Mouse (Mus musculus) MEL (cell line): ENCODE measurements around the gene Crim1. TPM values are rescaled to one million over a fixed set of nuclear protein-coding genes. Genes with fewer than 3 reads are reported as not detected.

Experiments
- DNase-seq: peaks from one replicate; pipeline ENCODE4 v3.0.0; 2011; ENCODE audit warnings: low read depth, low spot score
- H3K27ac ChIP-seq: 2 replicates; pipeline ENCODE4 v1.5.1; 2012; ENCODE audit warnings: low read depth, mild to moderate bottlenecking, control low read depth, low read length, moderate library complexity; ENCODE audit not compliant: control insufficient read depth
- H3K27me3 ChIP-seq, 2 experiments: fragments of 150-350 bp in 1 of 2; sonication (generic) in 1 of 2; 2 replicates each; pipeline ENCODE4 v1.6.1; 2012; ENCODE audit warnings: low read length in 2 of 2, mild to moderate bottlenecking in 2 of 2, improper control_type of control experiment in 1 of 2, moderate library complexity in 1 of 2; ENCODE audit not compliant: insufficient read depth in 2 of 2, control insufficient read depth in 1 of 2
- H3K36me3 ChIP-seq, 2 experiments: 2 replicates each; pipeline ENCODE4 v1.6.1; 2012 to 2014; ENCODE audit warnings: low read length in 2 of 2, improper control_type of control experiment in 1 of 2, inconsistent platforms in 1 of 2, mild to moderate bottlenecking in 1 of 2; ENCODE audit not compliant: insufficient read depth in 2 of 2, control insufficient read depth in 1 of 2
- H3K4me1 ChIP-seq, 2 experiments: fragments of 150-350 bp in 1 of 2; sonication (generic) in 1 of 2; 2 replicates each; pipeline ENCODE4 v1.6.1; 2012; ENCODE audit warnings: low read length in 2 of 2, improper control_type of control experiment in 1 of 2, mild to moderate bottlenecking in 1 of 2; ENCODE audit not compliant: insufficient read depth in 2 of 2, control insufficient read depth in 1 of 2
- H3K4me3 ChIP-seq, 2 experiments: fragments of 150-350 bp in 1 of 2; sonication (generic) in 1 of 2; 2 replicates each; pipeline ENCODE4 v1.5.1; 2012; ENCODE audit warnings: low read depth in 2 of 2, low read length in 2 of 2, mild to moderate bottlenecking in 2 of 2, moderate library complexity in 2 of 2, control low read depth in 1 of 2, improper control_type of control experiment in 1 of 2; ENCODE audit not compliant: control insufficient read depth in 1 of 2, insufficient read depth in 1 of 2
- H3K79me2 ChIP-seq: 2 replicates; pipeline ENCODE4 v1.6.1; 2012; ENCODE audit warnings: mild to moderate bottlenecking, low read length, moderate library complexity; ENCODE audit not compliant: control insufficient read depth, poor library complexity, insufficient read depth
- H3K9ac ChIP-seq: 2 replicates; pipeline ENCODE4 v1.6.1; 2012; ENCODE audit warnings: low read depth, mild to moderate bottlenecking, control low read depth, low read length, moderate library complexity; ENCODE audit not compliant: control insufficient read depth, poor library complexity, severe bottlenecking
- H3K9me3 ChIP-seq: fragments of 150-350 bp; sonication (generic); replicated peaks from 2 replicates; pipeline ENCODE4 v1.6.1; 2012; ENCODE audit warnings: mild to moderate bottlenecking, low read length, improper control_type of control experiment, moderate library complexity; ENCODE audit not compliant: insufficient read depth
- CHD1 ChIP-seq: IDR thresholded peaks from 2 replicates; pipeline ENCODE4 v1.6.1; 2012; ENCODE audit warnings: low read depth, mild to moderate bottlenecking, inconsistent platforms, low read length, improper control_type of control experiment
- CTCF ChIP-seq, 3 experiments: IDR thresholded peaks in 2 of 3; conservative IDR thresholded peaks in 1 of 3; 2 replicates each; pipeline ENCODE4 v1.5.1; 2011 to 2012; ENCODE audit warnings: low read length in 3 of 3, low read depth in 2 of 3, mild to moderate bottlenecking in 2 of 3, improper control_type of control experiment in 1 of 3, inconsistent platforms in 1 of 3, mixed read lengths in 1 of 3, moderate library complexity in 1 of 3; ENCODE audit not compliant: control insufficient read depth in 1 of 3, insufficient read depth in 1 of 3, poor library complexity in 1 of 3, severe bottlenecking in 1 of 3
- E2F4 ChIP-seq: IDR thresholded peaks from 2 replicates; pipeline ENCODE4 v1.6.1; 2011; ENCODE audit warnings: low read depth, low read length, improper control_type of control experiment, borderline replicate concordance
- EP300 ChIP-seq, 2 experiments: IDR thresholded peaks; 2 replicates each; pipeline ENCODE4 v1.6.1; 2011; ENCODE audit warnings: improper control_type of control experiment in 2 of 2, low read length in 2 of 2, low read depth in 1 of 2, mild to moderate bottlenecking in 1 of 2
- GABPA ChIP-seq: IDR thresholded peaks from 2 replicates; pipeline ENCODE4 v1.6.1; 2012; ENCODE audit warnings: low read depth, mild to moderate bottlenecking, inconsistent platforms, low read length, improper control_type of control experiment, moderate library complexity
- JUND ChIP-seq: IDR thresholded peaks from 2 replicates; pipeline ENCODE4 v1.6.1; 2011; ENCODE audit warnings: low read depth, mild to moderate bottlenecking, improper control_type of control experiment, low read length
- KAT2A ChIP-seq: conservative IDR thresholded peaks from 2 replicates; pipeline ENCODE4 v1.6.1; 2012; ENCODE audit warnings: low read depth, low read length, improper control_type of control experiment, inconsistent platforms
- MAX ChIP-seq: IDR thresholded peaks from 2 replicates; pipeline ENCODE4 v1.6.1; 2011; ENCODE audit warnings: low read length, improper control_type of control experiment
- MEF2A ChIP-seq: IDR thresholded peaks from 2 replicates; pipeline ENCODE4 v1.6.1; 2014; ENCODE audit warnings: low read depth, mild to moderate bottlenecking, inconsistent platforms, low read length, improper control_type of control experiment; ENCODE audit not compliant: poor library complexity, insufficient replicate concordance, severe bottlenecking; ENCODE audit errors: extremely low read depth
- NELFE ChIP-seq: IDR thresholded peaks from 2 replicates; pipeline ENCODE4 v1.6.1; 2011; ENCODE audit warnings: low read depth, low read length, improper control_type of control experiment
- POLR2A ChIP-seq, 2 experiments: IDR thresholded peaks; 2 replicates each; pipeline ENCODE4 v1.6.1; 2011 to 2012; ENCODE audit warnings: low read length in 2 of 2, mild to moderate bottlenecking in 2 of 2, control low read depth in 1 of 2, improper control_type of control experiment in 1 of 2, low read depth in 1 of 2, moderate library complexity in 1 of 2; ENCODE audit not compliant: control insufficient read depth in 1 of 2, insufficient read depth in 1 of 2, poor library complexity in 1 of 2
- POLR2AphosphoS5 ChIP-seq: IDR thresholded peaks from 2 replicates; pipeline ENCODE4 v1.6.1; 2012; ENCODE audit warnings: low read depth, borderline replicate concordance, mild to moderate bottlenecking, inconsistent platforms, low read length, moderate library complexity, mixed read lengths
- TAL1 ChIP-seq: IDR thresholded peaks from 2 replicates; pipeline ENCODE4 v1.6.1; 2012; ENCODE audit warnings: mild to moderate bottlenecking, inconsistent platforms, low read length, moderate library complexity, mixed read lengths
- UBTF ChIP-seq: IDR thresholded peaks from 2 replicates; pipeline ENCODE4 v1.6.1; 2012; ENCODE audit warnings: low read depth, mild to moderate bottlenecking, inconsistent platforms, low read length, improper control_type of control experiment, moderate library complexity, borderline replicate concordance; ENCODE audit not compliant: insufficient read depth
- ZMIZ1 ChIP-seq: IDR thresholded peaks from 2 replicates; pipeline ENCODE4 v1.6.1; 2012; ENCODE audit warnings: low read depth, mild to moderate bottlenecking, inconsistent platforms, low read length, improper control_type of control experiment, moderate library complexity
- ZNF384 ChIP-seq: IDR thresholded peaks from 2 replicates; pipeline ENCODE4 v1.6.1; 2012; ENCODE audit warnings: low read depth, mild to moderate bottlenecking, inconsistent platforms, low read length, improper control_type of control experiment
- polyA plus RNA-seq, 2 experiments: library from polyadenylated mRNA; stranded (reverse) in 1 of 2; unstranded in 1 of 2; fragments of >175 nt in 1 of 2; fragments of >200 nt in 1 of 2; gene quantifications; 2 replicates each; pipeline versions ENCODE4 v1.2.1 to v1.2.4; 2012; ENCODE audit warnings: low replicate concordance in 2 of 2, low read depth in 1 of 2; ENCODE audit not compliant: insufficient read length in 2 of 2, insufficient read depth in 1 of 2, missing spikeins in 1 of 2
- total RNA-seq: library from RNA; depleted of rRNA; stranded (reverse); fragments of 300-350 nt; gene quantifications from 2 replicates; pipeline ENCODE4 v1.2.3, GENCODE M21; 2012

Crim1 gene
- total and polyA plus RNA-seq, 3 experiments = not detected

- Histone ChIP-seq H3K79me2 (no peaks in the 10 kb centered on the region), H3K9ac (no peak overlapping the region), H3K4me3 (no peak overlapping the region), H3K9me3 (no peaks in the 10 kb centered on the region), H3K27me3 (no peaks in the 10 kb centered on the region; a peak in 1 of 4 replicates), H3K27ac (no peak overlapping the region), H3K36me3 (no peaks in the 10 kb centered on the region), H3K4me1 (no peaks in the 10 kb centered on the region)
- TF ChIP-seq CHD1 (no peak), ZMIZ1 (no peak), MAX (no peak)
- DNase-seq = no peak
These were observed 9.6 kb downstream of the Crim1 start for GRCm38 (mm10) chr17:78209646-78210045.

DNA sequence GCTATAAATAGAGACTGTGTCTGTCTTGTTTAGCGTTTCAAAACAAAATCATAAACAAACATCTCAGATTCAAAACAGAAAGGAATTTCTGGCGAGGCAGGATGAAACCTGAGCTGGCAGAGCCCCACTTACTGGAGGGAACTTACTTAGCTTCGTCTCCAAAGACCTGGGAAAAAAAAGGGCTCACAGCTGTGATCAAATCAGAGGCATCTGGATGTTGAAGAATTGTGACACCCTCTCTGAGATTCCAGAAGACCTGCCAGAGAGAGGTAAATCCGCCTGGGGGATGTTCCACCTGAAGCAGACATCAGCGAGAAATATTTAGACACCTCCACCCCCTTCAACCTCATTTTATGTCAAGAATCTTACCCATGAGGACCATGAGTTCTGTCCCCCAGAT is 11.8 kb downstream of the Crim1 start:
- Histone ChIP-seq H3K4me1 (no peaks in the 10 kb centered on the region), H3K36me3 (no peaks in the 10 kb centered on the region), H3K9ac (no peak overlapping the region), H3K79me2 (no peaks in the 10 kb centered on the region), H3K4me3 (no peak overlapping the region), H3K27ac (no peak overlapping the region), H3K27me3 (no peaks in the 10 kb centered on the region; a peak in 1 of 4 replicates), H3K9me3 (no peaks in the 10 kb centered on the region)
- no peak for TF ChIP-seq GABPA
- no peak for DNase-seq

- DNase-seq = no peak
- Histone ChIP-seq H3K27me3 (no peaks in the 10 kb centered on the region; a peak in 1 of 4 replicates), H3K9me3 (no peaks in the 10 kb centered on the region), H3K4me3 (no peak overlapping the region), H3K27ac (no peak overlapping the region), H3K9ac (no peak overlapping the region), H3K36me3 (no peaks in the 10 kb centered on the region), H3K79me2 (no peaks in the 10 kb centered on the region), H3K4me1 (no peaks in the 10 kb centered on the region)
- TF ChIP-seq GABPA (no peak), CTCF (IDR thresholded peaks at IDR 0.05 in 2 of 3, conservative IDR thresholded peaks at IDR 0.05 in 1 of 3; ENCODE audit: control insufficient read depth in 1 of 3, insufficient read depth in 1 of 3, low read depth in 2 of 3, low read length in 3 of 3, poor library complexity in 1 of 3, severe bottlenecking in 1 of 3) (no peak), UBTF (no peak), E2F4 (no peak), MEF2A (no peak), TAL1 (no peak), NELFE (no peak), KAT2A (no peak), CHD1 (no peak), JUND (no peak), POLR2AphosphoS5 (no peak), ZNF384 (no peak), EP300 (IDR thresholded peaks at IDR 0.05; ENCODE audit: low read depth in 1 of 2, low read length in 2 of 2) (no peak), POLR2A (IDR thresholded peaks at IDR 0.05; ENCODE audit: control insufficient read depth in 1 of 2, insufficient read depth in 1 of 2, low read depth in 1 of 2, low read length in 2 of 2, poor library complexity in 1 of 2) (no peak)
These were observed 13.1 kb downstream of the Crim1 start for GRCm38 (mm10) chr17:78213128-78213527.
